Mouse (Mus musculus) megakaryocyte progenitor cell, adult 5-6 weeks (primary cell): Measurements from ENCODE around the gene Phpt1. TPM values are rescaled to one million over a fixed set of nuclear protein-coding genes. Genes with fewer than 3 reads are reported as not detected.
A peak's percentile ranks its signal among the peaks of the same experiment; 100 is the strongest.
"Not testable (repeated sequence)": the region's sequence is repeated elsewhere in the genome, so short reads cannot be mapped to it uniquely, and the experiment has no call there.

Experiments
- ATAC-seq: replicated peaks from 2 replicates; pipeline ENCODE4 v1.8.0; 2016; ENCODE audit warnings: mild to moderate bottlenecking, moderate TSS enrichment, inconsistent platforms; ENCODE audit not compliant: poor library complexity
- total RNA-seq, 2 experiments: library from RNA; stranded (forward) in 1 of 2; stranded (reverse) in 1 of 2; fragments of 157-497, 149-512 nt in 1 of 2; fragments of 200-1000 nt in 1 of 2; gene quantifications; 2 replicates each; pipeline versions ENCODE4 v1.2.3 to v1.2.4; 2015 to 2017

Phpt1 gene
- total RNA-seq, 2 experiments from 2014 or later = 29.6 to 56.5 TPM

DNA sequence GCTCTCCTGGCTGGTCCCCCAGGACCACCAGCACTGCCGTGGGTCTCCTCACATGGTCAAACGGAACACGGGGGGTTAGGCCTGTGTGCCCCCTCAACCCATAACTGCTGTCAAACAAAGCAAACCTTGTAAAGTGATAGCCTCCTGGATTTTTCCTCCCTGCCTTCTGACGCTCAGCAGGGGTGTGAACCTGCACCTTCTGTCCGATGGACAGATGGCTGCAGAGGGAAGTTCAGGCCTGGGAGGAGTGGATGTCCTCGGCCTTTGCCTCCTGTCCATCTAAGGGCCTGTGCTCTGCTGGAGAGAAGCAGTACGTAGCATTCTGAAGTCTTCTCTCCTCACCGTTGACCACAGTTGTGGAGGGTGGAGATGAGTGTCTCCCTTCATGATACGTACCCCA, 13.1 kb downstream of the Phpt1 start:
- ATAC-seq = no peak

DNA sequence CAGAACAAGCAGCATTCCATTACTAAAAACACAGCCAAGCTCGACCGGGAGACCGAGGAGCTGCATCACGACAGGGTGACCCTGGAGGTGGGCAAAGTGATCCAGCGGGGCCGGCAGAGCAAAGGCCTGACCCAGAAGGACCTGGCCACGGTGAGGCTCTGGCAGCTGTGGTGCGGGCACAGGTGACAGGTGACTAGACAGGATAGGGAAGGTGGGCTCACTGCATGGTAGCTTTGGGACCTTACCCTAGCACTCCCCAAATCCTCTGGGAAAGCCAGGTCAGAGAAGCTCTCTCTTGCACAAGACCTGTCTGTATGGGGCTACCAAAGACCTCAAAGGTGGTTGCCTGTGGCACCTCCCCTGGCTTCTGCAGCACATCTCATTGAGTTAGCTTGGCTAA, 14.5 kb downstream of the Phpt1 start:
- ATAC-seq = no peak

GRCm38 (mm10) chr2:25558774-25559173, 16.2 kb downstream of the Phpt1 start:
- ATAC-seq = no peak

GRCm38 (mm10) chr2:25557964-25558360, 17.1 kb downstream of the Phpt1 start:
- ATAC-seq = no peak

- peak; percentile 98 for ATAC-seq
These were observed 17.6 kb downstream of the Phpt1 start, which contains the start of gene Edf1 for GRCm38 (mm10) chr2:25557221-25557963. Gene Edf1, plus strand, starts transcription at chr2:25557847.

DNA sequence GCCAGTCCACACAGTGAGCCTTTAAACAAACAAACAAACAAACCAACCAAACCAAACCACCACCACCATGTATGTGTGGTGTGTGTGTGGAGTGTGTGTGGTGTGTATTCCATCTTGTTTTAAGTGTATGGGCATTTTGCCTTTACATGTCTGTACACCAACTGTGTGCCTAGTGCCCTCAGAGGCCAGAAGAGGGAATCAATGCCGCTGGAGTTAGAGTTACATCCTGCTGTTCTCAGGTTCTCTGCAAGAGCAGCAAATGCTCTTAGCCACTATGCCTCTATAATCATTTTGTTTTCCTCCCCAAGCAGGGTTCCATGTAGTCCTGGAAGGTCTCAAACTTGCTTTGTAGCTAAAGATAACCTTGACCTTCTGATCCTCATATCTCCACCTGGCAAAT, 18.7 kb downstream of the Phpt1 start:
- no peak for ATAC-seq

- not testable (repeated sequence) for ATAC-seq
These were observed 19.5 kb downstream of the Phpt1 start for GRCm38 (mm10) chr2:25555479-25555878.

DNA sequence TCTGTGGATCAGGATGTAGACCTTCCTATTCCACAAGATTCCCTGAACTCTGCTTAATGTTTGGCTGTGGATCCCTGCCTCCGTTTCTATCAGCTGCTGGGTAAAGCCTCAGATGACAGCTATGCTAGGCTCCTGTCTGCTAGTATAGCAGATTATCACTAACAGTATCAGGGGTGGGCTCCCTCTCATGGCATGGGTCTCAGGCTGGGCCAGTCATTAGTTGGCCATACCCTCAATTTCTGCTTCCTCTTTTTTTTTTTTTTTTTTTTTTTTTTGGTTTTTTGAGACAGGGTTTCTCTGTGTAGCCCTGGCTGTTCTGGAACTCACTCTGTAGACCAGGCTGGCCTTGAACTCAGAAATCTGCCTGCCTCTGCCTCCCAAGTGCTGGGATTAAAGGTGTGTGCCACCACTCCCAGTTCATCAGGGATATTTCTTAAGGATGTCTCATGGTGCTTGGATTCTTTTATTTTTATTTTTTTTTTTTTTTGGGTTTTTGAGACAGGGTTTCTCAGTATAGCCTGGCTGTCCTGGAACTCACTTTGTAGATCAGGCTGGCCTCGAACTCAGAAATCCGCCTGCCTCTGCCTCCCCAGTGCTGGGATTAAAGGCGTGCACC, 21.7 kb downstream of the Phpt1 start:
- not testable (repeated sequence) for ATAC-seq

DNA sequence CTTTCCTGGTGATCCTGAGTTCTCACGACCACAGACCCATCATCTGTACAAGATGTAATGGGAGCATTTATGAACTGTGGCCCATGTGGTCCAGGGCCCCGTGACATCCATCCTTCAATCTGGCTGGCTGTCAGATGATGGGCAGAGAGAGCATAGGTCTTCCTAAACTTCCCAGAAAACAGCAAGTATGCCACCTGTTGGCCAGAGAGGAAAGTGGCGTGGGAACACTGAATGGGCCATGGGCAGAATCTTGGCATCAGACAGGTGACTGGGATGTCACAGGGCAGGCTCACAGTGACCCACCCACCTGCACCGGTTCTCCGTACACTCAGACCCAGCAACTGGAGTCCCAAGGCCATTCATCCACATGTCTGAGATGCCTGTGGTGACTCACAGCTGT, 23.8 kb downstream of the Phpt1 start:
- peak; percentile 36 for ATAC-seq

DNA sequence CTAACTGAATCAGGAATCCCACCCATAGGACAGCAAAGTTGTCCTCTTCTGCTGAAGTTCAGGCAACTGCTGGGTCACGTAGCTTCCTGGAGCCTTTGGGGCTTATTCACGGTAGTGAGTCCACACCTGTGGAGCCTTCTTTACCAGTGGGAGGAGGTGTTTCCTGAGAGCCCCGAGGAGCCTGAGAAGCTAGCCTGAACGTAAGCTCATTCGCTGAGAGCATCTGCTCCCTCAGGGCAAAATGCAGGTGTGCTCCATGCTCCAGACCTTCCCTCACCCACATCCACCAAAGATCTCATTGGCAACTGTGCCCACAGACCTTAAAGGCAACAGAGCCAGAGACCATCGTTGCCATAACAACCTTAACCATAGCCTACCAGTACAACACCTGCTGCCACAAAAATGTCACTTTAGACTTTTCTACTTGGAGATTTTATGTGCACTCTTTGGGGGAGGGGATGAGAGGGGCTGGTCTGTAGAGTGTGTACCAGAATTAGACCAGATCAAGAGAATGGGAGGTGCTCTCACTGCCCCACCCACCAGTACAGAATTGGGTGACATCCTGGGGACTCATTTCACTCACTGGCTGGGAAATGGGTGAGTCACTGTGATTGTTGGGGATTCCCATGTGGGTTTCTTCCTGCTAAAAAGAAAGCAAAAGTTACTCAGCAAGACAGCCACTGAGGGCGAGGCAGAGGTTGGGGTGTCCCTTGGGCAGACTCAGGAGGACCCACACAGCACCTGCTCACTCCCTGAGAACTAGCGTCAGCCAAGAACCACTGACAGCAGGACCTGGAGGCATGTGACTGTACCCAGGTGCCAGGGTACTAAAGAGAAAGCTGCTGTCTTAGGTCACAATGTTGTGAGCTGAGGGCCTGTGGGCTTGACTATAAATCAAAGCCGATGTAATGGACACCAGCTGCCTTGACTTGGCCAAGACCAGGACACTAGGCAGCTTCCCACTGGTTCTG, 25.7 kb downstream of the Phpt1 start:
- no peak for ATAC-seq

- ATAC-seq = peak; percentile 97
These were observed 28.1 kb downstream of the Phpt1 start, which contains the start of gene Traf2 for GRCm38 (mm10) chr2:25546811-25547491. Gene Traf2, minus strand, starts transcription at chr2:25546940.

DNA sequence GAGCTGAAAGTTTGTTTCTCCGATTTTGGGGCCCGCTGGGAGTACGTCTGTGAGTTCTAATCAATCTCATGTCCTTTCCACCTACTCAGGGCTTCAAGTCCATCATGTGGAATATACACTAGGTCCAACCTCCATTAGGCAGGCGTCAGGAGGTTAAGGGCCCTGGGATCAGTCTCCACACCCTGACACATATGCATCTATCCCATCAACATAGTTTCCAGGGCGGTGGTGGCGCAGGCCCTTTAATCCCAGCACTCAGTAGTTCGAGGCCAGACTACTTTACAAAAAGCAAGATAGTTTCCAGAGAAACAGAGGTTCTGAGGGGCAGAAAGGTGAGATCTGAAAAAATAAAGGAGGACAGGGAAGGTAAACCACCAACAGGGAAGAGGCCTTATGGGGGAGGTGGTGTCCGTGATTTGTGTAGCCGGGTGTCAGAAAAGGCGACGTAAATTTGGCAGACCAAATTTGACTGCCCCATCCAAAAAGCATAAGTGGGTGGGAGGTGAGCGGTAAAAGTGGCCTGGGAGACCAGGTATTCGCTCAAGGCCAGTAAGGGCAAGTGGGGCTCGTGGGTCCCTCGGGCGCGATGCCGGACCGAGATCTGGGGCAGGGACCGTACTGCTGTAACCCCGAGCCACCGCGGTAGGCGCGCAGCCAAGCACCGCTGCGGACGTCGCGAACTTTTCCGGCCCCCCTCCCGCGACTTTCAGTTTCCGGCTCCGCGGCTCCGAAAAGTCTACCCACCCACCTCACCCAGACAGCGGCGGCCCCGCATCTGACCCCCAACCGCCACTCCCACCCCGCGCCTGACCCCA, 28.8 kb downstream of the Phpt1 start:
- ATAC-seq = peak; percentile 24

- no peak for ATAC-seq
These were observed 33.2 kb downstream of the Phpt1 start for GRCm38 (mm10) chr2:25541644-25542367.

DNA sequence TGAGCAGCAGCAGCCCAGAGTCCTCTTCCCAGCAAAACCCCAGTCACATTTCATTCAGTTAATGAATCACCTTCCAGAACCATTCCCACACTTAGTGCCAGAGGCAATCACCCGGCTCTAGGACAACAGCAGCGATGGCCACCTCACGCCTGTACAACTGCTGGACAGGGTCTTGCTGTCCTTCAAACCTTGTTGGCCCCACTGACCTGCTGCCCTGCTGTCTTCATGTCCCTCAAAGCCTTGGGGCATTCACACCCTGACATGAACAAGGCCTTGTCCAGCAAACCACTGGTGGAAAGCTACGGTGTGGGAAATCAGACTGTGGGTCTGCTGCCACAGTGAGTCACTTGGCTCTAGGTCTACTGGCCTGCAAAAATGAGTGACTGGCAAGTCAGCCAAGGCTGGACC, 34.5 kb downstream of the Phpt1 start:
- no peak for ATAC-seq

- ATAC-seq = no peak
These were observed 38.5 kb downstream of the Phpt1 start for GRCm38 (mm10) chr2:25536531-25536930.

DNA sequence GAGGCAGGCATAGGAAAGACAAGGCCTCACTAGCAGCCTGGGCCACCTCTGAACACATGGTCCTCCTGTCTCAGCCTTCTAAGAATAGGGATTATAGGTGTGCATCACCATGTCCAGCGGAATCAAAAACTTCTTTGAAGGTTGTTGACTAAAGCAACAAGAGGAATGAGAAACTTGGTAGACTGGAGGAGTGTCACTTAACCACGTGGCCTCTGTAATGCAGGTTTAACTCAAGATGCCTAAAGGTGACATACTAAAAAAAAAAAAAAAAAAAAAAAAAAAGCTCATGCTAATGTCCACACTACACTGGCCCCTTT, 40.2 kb downstream of the Phpt1 start:
- ATAC-seq = no peak

DNA sequence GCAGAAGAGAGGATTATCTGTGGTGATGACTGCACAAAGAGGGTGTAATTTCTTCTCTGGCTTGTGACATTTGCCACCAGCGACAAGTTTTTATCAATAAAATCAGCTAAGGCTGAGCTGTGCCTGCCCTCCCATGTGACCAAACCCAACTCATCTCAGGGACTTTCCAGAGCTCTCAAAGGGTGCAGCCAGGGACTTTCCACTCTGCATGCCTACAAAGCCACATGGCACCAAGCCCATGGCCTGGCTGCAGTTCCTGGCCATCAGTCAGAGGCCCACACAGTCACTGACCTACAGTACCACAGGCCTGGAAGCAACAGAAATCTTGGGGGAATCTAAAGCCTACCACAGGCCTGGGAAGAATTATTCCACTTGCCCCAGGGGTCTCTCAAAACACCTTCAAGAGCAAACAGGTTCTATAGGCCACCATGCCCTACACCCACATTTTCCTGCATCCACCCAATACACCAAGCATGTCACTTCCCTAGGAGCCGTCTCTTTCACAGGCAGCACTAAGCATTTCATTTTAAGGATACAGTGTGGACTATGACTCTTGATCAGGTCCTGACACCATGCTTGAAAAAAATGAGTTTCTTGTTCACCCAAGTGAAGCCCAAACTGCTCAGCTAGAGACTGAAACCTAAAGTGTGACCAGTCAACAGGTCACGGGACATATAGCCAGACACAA, 40.7 kb downstream of the Phpt1 start:
- peak; percentile 46 for ATAC-seq

GRCm38 (mm10) chr2:25533707-25534106, 41.3 kb downstream of the Phpt1 start:
- ATAC-seq = no peak
